Comparison of ENCODE assay signal across 13 mouse cellular contexts in genomic region chr5:74380045-74380444, GRCm38 (mm10).
"Had no signal": no experiment of that assay in that cellular context is flagged by ENCODE, and none has a peak within 500 bp of the region (broad histone marks: within the 10 kb centered on the region; RNA-seq: fewer than 3 reads in every experiment).

No protein-coding gene starts in this region.

- H3K4me2 ChIP-seq: liver, embryonic 11.5 days; liver, embryonic 15.5 days; lung, embryonic 15.5 days; midbrain, embryonic 12.5 days; neural tube, embryonic 12.5 days had no signal

- H3K36me3 ChIP-seq: limb, embryonic 10.5 days; liver, embryonic 15.5 days; lung, embryonic 15.5 days; midbrain, embryonic 12.5 days; neural tube, embryonic 12.5 days had no signal

- H3K4me3 ChIP-seq: left cerebral cortex, adult 2 months; limb, embryonic 10.5 days; liver, embryonic 15.5 days; lung, embryonic 15.5 days; megakaryocyte, embryonic 14.5 days; midbrain, embryonic 12.5 days; neural tube, embryonic 12.5 days had no signal

- H3K9me3 ChIP-seq: limb, embryonic 10.5 days; liver, embryonic 15.5 days; lung, embryonic 15.5 days; megakaryocyte, embryonic 14.5 days; midbrain, embryonic 12.5 days; neural tube, embryonic 12.5 days had no signal

- H3K27ac ChIP-seq: left cerebral cortex, adult 2 months; limb, embryonic 10.5 days; liver, embryonic 15.5 days; lung, embryonic 15.5 days; macrophage; midbrain, embryonic 12.5 days; neural tube, embryonic 12.5 days had no signal

- H3K9ac ChIP-seq: liver, embryonic 15.5 days; lung, embryonic 15.5 days; midbrain, embryonic 12.5 days; neural tube, embryonic 12.5 days had no signal

- H3K27me3 ChIP-seq: liver, embryonic 15.5 days; lung, embryonic 15.5 days; megakaryocyte, embryonic 14.5 days; midbrain, embryonic 12.5 days; neural tube, embryonic 12.5 days had no signal

- DNase-seq: kidney, adult 8-10 months; kidney, postnatal 25 days; lung, postnatal 14 days; thymus, postnatal 36 days had no signal

- H3K4me1 ChIP-seq: liver, embryonic 15.5 days; megakaryocyte, embryonic 14.5 days; midbrain, embryonic 12.5 days; neural tube, embryonic 12.5 days had no signal
